ENCODE assay signal across 8 mouse cellular contexts in the genomic region with DNA sequence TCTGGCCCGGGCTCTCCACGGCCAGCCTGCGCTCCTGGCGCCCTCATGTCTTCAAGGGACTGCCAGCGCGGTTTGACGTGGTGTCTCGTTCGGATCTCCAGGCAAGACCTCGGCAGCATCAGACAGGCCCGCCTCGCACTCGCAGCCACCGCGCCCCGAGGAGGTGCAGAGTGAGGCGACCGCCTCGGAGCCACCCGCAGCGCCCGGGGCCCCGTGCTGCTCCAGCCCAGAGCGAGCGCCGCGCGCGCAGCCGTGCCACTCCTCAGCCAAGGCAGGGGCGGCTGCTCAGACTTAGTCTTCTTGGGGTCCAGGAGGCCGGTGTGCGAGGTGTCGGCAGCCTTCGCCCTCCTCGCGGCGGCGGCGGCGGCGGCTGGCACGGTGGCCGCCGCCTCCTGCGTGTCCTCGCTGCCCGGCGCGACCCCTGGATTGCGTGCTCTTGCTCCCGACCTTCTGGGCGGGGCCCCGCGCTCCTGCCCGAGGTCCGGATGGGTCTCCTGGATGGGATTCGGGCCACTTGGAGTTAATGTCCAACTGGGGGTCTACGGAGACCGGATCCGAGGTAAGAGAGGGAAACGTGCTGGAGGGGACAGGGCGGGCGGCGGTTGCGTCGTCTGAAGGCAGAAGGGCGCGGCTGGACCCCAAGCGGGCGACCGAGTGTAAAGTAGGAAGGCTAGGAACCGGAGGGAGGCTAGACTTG. TPM values are rescaled to one million over a fixed set of nuclear protein-coding genes. Genes with fewer than 3 reads are reported as not detected.
DNase-seq lines count a peak whose midpoint lies in the region; ATAC-seq and TF ChIP-seq lines count a peak whose summit lies in the region.

Gene Gdnf, plus strand, starts transcription at position 291 of the 697 bp plus-strand sequence.

- under 1% methylated on average over 65 of the region's 73 CpGs for WGBS in forebrain, embryonic 12.5 days
- WGBS in intestine, embryonic 16.5 days, result under 1% methylated on average over 71 of the region's 73 CpGs
- under 1% methylated on average over 65 of the region's 73 CpGs for WGBS in midbrain, embryonic 12.5 days

- H3K27me3 ChIP-seq in Patski, result no peaks in the 10 kb centered on the region
- H3K27me3 ChIP-seq in forebrain, embryonic 12.5 days, result peaks cover 95% of the 10 kb centered on the region
- peaks cover 41% of the 10 kb centered on the region for H3K27me3 ChIP-seq in intestine, embryonic 16.5 days (replicated peaks; ENCODE audit: control insufficient read depth, insufficient read depth, low read length)
- peaks cover 95% of the 10 kb centered on the region for H3K27me3 ChIP-seq in midbrain, embryonic 12.5 days

- peak; percentile 3 for DNase-seq in kidney, adult 18-20 months
- DNase-seq in kidney, adult 8-10 months, result no peak
- no peak for DNase-seq in Patski (ENCODE audit: low read depth, low spot score)
- no peak for DNase-seq in gastrocnemius, postnatal 36 days

- peak within 1 kb of the TSS; percentile 42; the same call in 1 of the 2 replicates for H3K9ac ChIP-seq in forebrain, embryonic 12.5 days
- H3K9ac ChIP-seq in intestine, embryonic 16.5 days (ENCODE audit: low read depth, low read length), result peak within 1 kb of the TSS; percentile 78
- peak within 1 kb of the TSS; percentile 53 for H3K9ac ChIP-seq in midbrain, embryonic 12.5 days (replicated peaks)

- no peaks in the 10 kb centered on the region for H3K9me3 ChIP-seq in forebrain, embryonic 12.5 days
- no peaks in the 10 kb centered on the region for H3K9me3 ChIP-seq in intestine, embryonic 16.5 days (ENCODE audit: control insufficient read depth, low read length)
- no peaks in the 10 kb centered on the region for H3K9me3 ChIP-seq in midbrain, embryonic 12.5 days

- in situ Hi-C loops in Patski (cut with MboI; ENCODE audit: low pct_unique_long_range_greater_than_20kb), result no loop called here

- peak within 1 kb of the TSS; percentile 92 for H3K4me2 ChIP-seq in forebrain, embryonic 12.5 days
- peak within 1 kb of the TSS; percentile 93 for H3K4me2 ChIP-seq in intestine, embryonic 16.5 days (ENCODE audit: low read depth, low read length)
- H3K4me2 ChIP-seq in midbrain, embryonic 12.5 days (replicated peaks), result peak within 1 kb of the TSS; percentile 92

- peaks cover 43% of the 10 kb centered on the region for H3K4me1 ChIP-seq in forebrain, embryonic 12.5 days
- H3K4me1 ChIP-seq in intestine, embryonic 16.5 days (ENCODE audit: control insufficient read depth, insufficient read depth, low read length), result peaks cover 13% of the 10 kb centered on the region
- peaks cover 36% of the 10 kb centered on the region for H3K4me1 ChIP-seq in midbrain, embryonic 12.5 days

- POLR2A ChIA-PET in Patski (lab: Charles Lee), result interaction anchor here (0.6 to 0.9 kb wide), 2 partner anchors 66 to 351 kb away, joined by 3 read pairs; no protein-coding TSS in a partner anchor

- no peak within 1 kb of the TSS for H3K27ac ChIP-seq in forebrain, embryonic 12.5 days
- peak within 1 kb of the TSS; percentile 77 for H3K27ac ChIP-seq in intestine, embryonic 16.5 days (ENCODE audit: low read length)
- H3K27ac ChIP-seq in midbrain, embryonic 12.5 days (replicated peaks), result no peak within 1 kb of the TSS

- ATAC-seq in Patski, result peak; percentile 48
- peak; percentile 63 for ATAC-seq in forebrain, embryonic 12.5 days (ENCODE audit: low FRiP score)
- ATAC-seq in intestine, embryonic 16.5 days, result peak; percentile 29; the same call in 1 of the 2 replicates
- peak; percentile 50 for ATAC-seq in midbrain, embryonic 12.5 days (ENCODE audit: low FRiP score, low read depth)
- ATAC-seq in megakaryocyte-erythroid progenitor cell, adult 5-6 weeks (replicated peaks; ENCODE audit: low FRiP score, low TSS enrichment, poor library complexity, severe bottlenecking), result no peak

- peak within 1 kb of the TSS; percentile 51 for H3K4me3 ChIP-seq in forebrain, embryonic 12.5 days (replicated peaks)
- peak within 1 kb of the TSS; percentile 66 for H3K4me3 ChIP-seq in intestine, embryonic 16.5 days (ENCODE audit: low read length)
- H3K4me3 ChIP-seq in midbrain, embryonic 12.5 days, result peak within 1 kb of the TSS; percentile 58

- TF ChIP-seq CTCF in Patski (IDR thresholded peaks at IDR 0.05), result no peak

- CTCF ChIA-PET in Patski (lab: Charles Lee), result no interaction called here

- no peaks in the 10 kb centered on the region for H3K36me3 ChIP-seq in forebrain, embryonic 12.5 days (replicated peaks)
- H3K36me3 ChIP-seq in intestine, embryonic 16.5 days (ENCODE audit: control insufficient read depth, insufficient read depth, low read length), result no peaks in the 10 kb centered on the region
- no peaks in the 10 kb centered on the region for H3K36me3 ChIP-seq in midbrain, embryonic 12.5 days

- intact Hi-C loops in gastrocnemius, postnatal 36 days (cut with DNase I), result loop anchor here (10.0 kb wide), 2 partner anchors 224 to 254 kb away; no protein-coding TSS in a partner anchor

RNA-seq across cellular contexts. Expression of gene Gdnf, which starts in this region (rescaled TPM):
- 8.1 TPM for polyA plus RNA-seq in Patski (2021)
- 0.14 and 0.28 TPM in 2 replicates for polyA plus RNA-seq in forebrain, embryonic 12.5 days (2016; fragmentation: Nextera tagmentation; extraction: Ambion mirVana)
- polyA plus RNA-seq in intestine, embryonic 16.5 days (2015; fragmentation: Nextera tagmentation; extraction: Ambion mirVana), result 1.3 and 1.4 TPM in 2 replicates
- 0.22 and 0.35 TPM in 2 replicates for polyA plus RNA-seq in midbrain, embryonic 12.5 days (2016; fragmentation: Nextera tagmentation; extraction: Ambion mirVana)
- not detected in 2 replicates for total RNA-seq in megakaryocyte-erythroid progenitor cell, adult 5-6 weeks (2014; fragmentation: Nextera tagmentation)
- total RNA-seq in megakaryocyte-erythroid progenitor cell, adult 5-6 weeks (2017), result not detected in 2 replicates
- under 1 TPM; 0.48 to 0.64 TPM for total RNA-seq in gastrocnemius, postnatal 36 days (2021)

Comparison
In these comparisons a context has a peak if more than half of its experiments do, and no peak if none do; other contexts are left out.
1. Peak in ATAC-seq, H3K4me3 ChIP-seq, H3K9ac ChIP-seq and H3K4me2 ChIP-seq in forebrain, embryonic 12.5 days; RNA of the gene not detected or under 1 TPM.
2. Peak in ATAC-seq, H3K4me3 ChIP-seq, H3K9ac ChIP-seq and H3K4me2 ChIP-seq in midbrain, embryonic 12.5 days; RNA of the gene not detected or under 1 TPM.